ENCODE assay signal across 9 mouse cellular contexts in the genomic region with DNA sequence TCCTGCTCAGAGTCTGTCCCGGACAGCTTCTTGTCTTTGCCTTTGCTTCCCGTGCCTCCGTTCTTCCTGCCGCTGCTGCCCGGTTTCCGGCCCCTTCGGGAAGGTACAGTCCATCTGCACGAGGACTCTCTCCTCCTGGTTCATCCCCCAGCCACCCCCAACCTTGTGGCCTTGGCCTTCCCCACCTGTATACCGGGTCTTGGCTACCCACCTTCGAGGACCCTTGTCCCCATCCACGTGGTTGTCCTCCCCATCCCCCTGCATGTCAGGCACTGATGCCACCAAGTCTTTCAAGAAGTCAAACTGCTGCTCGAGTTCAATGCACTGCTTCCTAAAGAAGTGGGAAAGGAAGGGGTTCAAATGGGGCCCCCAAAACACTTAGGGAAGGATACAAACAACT. TPM values are rescaled to one million over a fixed set of nuclear protein-coding genes. Genes with fewer than 3 reads are reported as not detected.
DNase-seq lines count a peak whose midpoint lies in the region; ATAC-seq and TF ChIP-seq lines count a peak whose summit lies in the region.
"Had no signal": no experiment of that assay in that cellular context is flagged by ENCODE, and none has a peak within 500 bp of the region (broad histone marks: within the 10 kb centered on the region; RNA-seq: fewer than 3 reads in every experiment).

No protein-coding gene starts in this region.

- no peaks in the 10 kb centered on the region for H3K27me3 ChIP-seq in thymus, adult 2 months (ENCODE audit: control insufficient read depth, insufficient read depth, low read length)
- H3K27me3 ChIP-seq in small intestine, adult 2 months (ENCODE audit: control insufficient read depth, insufficient read depth, low read length), result no peaks in the 10 kb centered on the region

- no peak for ATAC-seq in cerebellum, adult (ENCODE audit: insufficient number of reproducible peaks, low FRiP score, low TSS enrichment)
- ATAC-seq in megakaryocyte progenitor cell, adult 5-6 weeks (replicated peaks; ENCODE audit: poor library complexity), result no peak

- H3K4me3 ChIP-seq in thymus, adult 2 months (ENCODE audit: control insufficient read depth, insufficient read depth, low read length), result peak overlapping the region; percentile 63
- H3K4me3 ChIP-seq in small intestine, adult 2 months (ENCODE audit: low read depth, low read length), result peak overlapping the region; percentile 93

- 60% methylated on average over 12 of the region's 12 CpGs for WGBS in thymus, adult 2 months
- WGBS in small intestine, adult 2 months, result 54% methylated on average over 12 of the region's 12 CpGs

- TF ChIP-seq POLR2A in thymus, adult 2 months (IDR thresholded peaks at IDR 0.05; ENCODE audit: control insufficient read depth, extremely low read depth, insufficient read depth, low read length, poor library complexity), result no peak
- no peak for TF ChIP-seq POLR2A in small intestine, adult 2 months (IDR thresholded peaks at IDR 0.05; ENCODE audit: low read depth, low read length)

- TF ChIP-seq CTCF in thymus, adult 2 months (IDR thresholded peaks at IDR 0.05; ENCODE audit: borderline replicate concordance, control insufficient read depth, extremely low read depth, insufficient read depth, low read length, poor library complexity), result no peak
- no peak for TF ChIP-seq CTCF in small intestine, adult 2 months (IDR thresholded peaks at IDR 0.05; ENCODE audit: extremely low read depth, insufficient read length, insufficient replicate concordance, low read depth, low read length)

- H3K4me1 ChIP-seq in thymus, adult 2 months (replicated peaks; ENCODE audit: control insufficient read depth, insufficient read depth, low read length), result peaks cover 32% of the 10 kb centered on the region
- H3K4me1 ChIP-seq in small intestine, adult 2 months (ENCODE audit: control insufficient read depth, insufficient read depth, insufficient read length, low read length), result peaks cover 17% of the 10 kb centered on the region

- H3K27ac ChIP-seq in thymus, adult 2 months (ENCODE audit: control insufficient read depth, insufficient read depth, low read length), result no peak overlapping the region
- no peak overlapping the region for H3K27ac ChIP-seq in small intestine, adult 2 months (ENCODE audit: insufficient read depth, low read depth, low read length)

- 0 out of 2 replicates have a peak, but pooled peaks cover 8% of the 10 kb centered on the region for H3K36me3 ChIP-seq in thymus, adult 2 months (ENCODE audit: control insufficient read depth, insufficient read depth, low read length)
- H3K36me3 ChIP-seq in small intestine, adult 2 months (ENCODE audit: control insufficient read depth, insufficient read depth, low read length), result peaks cover 30% of the 10 kb centered on the region

- DNase-seq in cerebellum, adult 18-20 months, result peak; percentile 22 to 31
- DNase-seq in thymus, adult 2 months, result no peak
- no peak for DNase-seq in thymus, postnatal 0 days (ENCODE audit: low spot score)
- peak; percentile 42 for DNase-seq in kidney, postnatal 10 days
- no peak for DNase-seq in layer of hippocampus, postnatal 25 days (ENCODE audit: extremely low spot score in 1 of 2, low spot score in 1 of 2)

RNA-seq across cellular contexts. Expression of gene Drap1, which starts 1.2 kb away (rescaled TPM):
- 112 and 133 TPM in 2 replicates for polyA plus RNA-seq in thymus, adult 2 months (2012; rRNA removed)
- polyA plus RNA-seq in thymus, postnatal 0 days (2015; fragmentation: Nextera tagmentation; extraction: Ambion mirVana), result 217 and 222 TPM in 2 replicates
- polyA plus RNA-seq in small intestine, adult 2 months (2012; rRNA removed), result 32.9 and 63.2 TPM in 2 replicates
- 120 and 142 TPM in 2 replicates for total RNA-seq in megakaryocyte progenitor cell, adult 5-6 weeks (2015)
- 105 and 109 TPM in 2 replicates for total RNA-seq in megakaryocyte progenitor cell, adult 5-6 weeks (2017)
- total RNA-seq in layer of hippocampus, postnatal 25 days (2021), result 100 to 1,000 TPM; 278 to 311 TPM

RNA-seq across cellular contexts. Expression of gene AI837181, which starts 1.4 kb away (rescaled TPM):
- polyA plus RNA-seq in thymus, adult 2 months (2012; rRNA removed), result 145 and 149 TPM in 2 replicates
- 51.5 and 54.4 TPM in 2 replicates for polyA plus RNA-seq in thymus, postnatal 0 days (2015; fragmentation: Nextera tagmentation; extraction: Ambion mirVana)
- polyA plus RNA-seq in small intestine, adult 2 months (2012; rRNA removed), result 41.8 and 76.3 TPM in 2 replicates
- 18.4 and 18.6 TPM in 2 replicates for total RNA-seq in megakaryocyte progenitor cell, adult 5-6 weeks (2015)
- 8.6 and 11.9 TPM in 2 replicates for total RNA-seq in megakaryocyte progenitor cell, adult 5-6 weeks (2017)
- total RNA-seq in layer of hippocampus, postnatal 25 days (2021), result 10 to 100 TPM; 68.2 to 71.1 TPM

RNA-seq across cellular contexts. Expression of gene Tsga10ip, which starts 21.2 kb away (rescaled TPM):
- polyA plus RNA-seq in thymus, adult 2 months (2012; rRNA removed), result 0.14 and 0.59 TPM in 2 replicates
- 1.9 TPM in 2 replicates for polyA plus RNA-seq in thymus, postnatal 0 days (2015; fragmentation: Nextera tagmentation; extraction: Ambion mirVana)
- polyA plus RNA-seq in small intestine, adult 2 months (2012; rRNA removed), result 1.4 and 8.3 TPM in 2 replicates
- not detected in 2 replicates for total RNA-seq in megakaryocyte progenitor cell, adult 5-6 weeks (2015)
- 0.34 TPM in 1 of 2 replicates, not detected in the other for total RNA-seq in megakaryocyte progenitor cell, adult 5-6 weeks (2017)
- total RNA-seq in layer of hippocampus, postnatal 25 days (2021), result not detected

RNA-seq across cellular contexts. Expression of gene Fosl1, which starts 23.8 kb away (rescaled TPM):
- polyA plus RNA-seq in thymus, adult 2 months (2012; rRNA removed), result 0.16 TPM in 1 of 2 replicates, not detected in the other
- 0.47 TPM in 1 of 2 replicates, not detected in the other for polyA plus RNA-seq in thymus, postnatal 0 days (2015; fragmentation: Nextera tagmentation; extraction: Ambion mirVana)
- 0.91 and 2.6 TPM in 2 replicates for polyA plus RNA-seq in small intestine, adult 2 months (2012; rRNA removed)
- total RNA-seq in megakaryocyte progenitor cell, adult 5-6 weeks (2015), result 0.47 and 0.98 TPM in 2 replicates
- total RNA-seq in megakaryocyte progenitor cell, adult 5-6 weeks (2017), result 1.2 TPM in 1 of 2 replicates, not detected in the other
- total RNA-seq in layer of hippocampus, postnatal 25 days (2021), result not detected
- total RNA-seq: heart, adult 18-20 months had no signal

RNA-seq across cellular contexts. Expression of gene Ccdc85b, which starts 34.1 kb away (rescaled TPM):
- 8.1 and 8.2 TPM in 2 replicates for polyA plus RNA-seq in thymus, adult 2 months (2012; rRNA removed)
- polyA plus RNA-seq in thymus, postnatal 0 days (2015; fragmentation: Nextera tagmentation; extraction: Ambion mirVana), result 7.3 and 8.2 TPM in 2 replicates
- 3.3 and 4.4 TPM in 2 replicates for polyA plus RNA-seq in small intestine, adult 2 months (2012; rRNA removed)
- 0.99 and 1.2 TPM in 2 replicates for total RNA-seq in megakaryocyte progenitor cell, adult 5-6 weeks (2015)
- 2.5 and 3.0 TPM in 2 replicates for total RNA-seq in megakaryocyte progenitor cell, adult 5-6 weeks (2017)
- 10 to 100 TPM; 32.9 to 35.9 TPM for total RNA-seq in layer of hippocampus, postnatal 25 days (2021)

Comparison
In these comparisons a context has a peak if more than half of its experiments do, and no peak if none do; other contexts are left out.
1. DNase-seq: peak in cerebellum, adult 18-20 months (2 of 2) and kidney, postnatal 10 days (single experiment); none in thymus, adult 2 months (single experiment), thymus, postnatal 0 days (single experiment) and layer of hippocampus, postnatal 25 days (0 of 2).